Mouse (Mus musculus) gonadal fat pad, adult 2 months (tissue): Measurements from ENCODE around the gene Atg101. TPM values are rescaled to one million over a fixed set of nuclear protein-coding genes. Genes with fewer than 3 reads are reported as not detected.
"Not testable (repeated sequence)": the region's sequence is repeated elsewhere in the genome, so short reads cannot be mapped to it uniquely, and the experiment has no call there.

Experiments
- DNase-seq: peaks from one replicate; pipeline ENCODE4 v3.0.0-alpha.2; 2012; ENCODE audit warnings: low read depth
- polyA plus RNA-seq: library from polyadenylated mRNA; depleted of rRNA; stranded (reverse); fragments of >200 nt; gene quantifications from 2 replicates; pipeline ENCODE4 v1.2.3, GENCODE M21; 2012

Gene Atg101
- polyA plus RNA-seq, 1 experiment: 42.7 TPM

GRCm38 (mm10) chr15:101312006-101312405 is 27.9 kb downstream of the Atg101 start:
- no peak for DNase-seq

DNA sequence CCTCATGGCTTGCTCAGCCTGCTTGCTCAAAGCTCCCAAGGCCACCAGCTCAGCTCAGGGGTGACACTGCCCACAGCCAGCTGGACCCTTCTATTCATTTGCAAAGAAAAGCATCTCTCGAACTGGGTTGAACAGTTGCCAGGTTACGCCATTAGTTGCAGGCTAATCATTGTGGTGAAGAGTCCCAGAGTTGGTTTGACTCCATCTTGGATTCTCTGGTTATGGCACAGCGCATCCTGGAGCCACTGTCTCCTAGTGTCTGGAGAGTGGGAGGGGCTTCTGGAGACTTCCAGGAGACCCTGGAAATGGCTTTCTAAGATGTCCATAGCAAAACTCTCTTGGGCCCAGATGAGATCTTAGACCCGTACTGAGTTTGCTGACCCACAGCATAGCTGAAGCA is 31.3 kb downstream of the Atg101 start:
- no peak for DNase-seq

GRCm38 (mm10) chr15:101315832-101316231 is 31.8 kb downstream of the Atg101 start:
- no peak for DNase-seq

DNA sequence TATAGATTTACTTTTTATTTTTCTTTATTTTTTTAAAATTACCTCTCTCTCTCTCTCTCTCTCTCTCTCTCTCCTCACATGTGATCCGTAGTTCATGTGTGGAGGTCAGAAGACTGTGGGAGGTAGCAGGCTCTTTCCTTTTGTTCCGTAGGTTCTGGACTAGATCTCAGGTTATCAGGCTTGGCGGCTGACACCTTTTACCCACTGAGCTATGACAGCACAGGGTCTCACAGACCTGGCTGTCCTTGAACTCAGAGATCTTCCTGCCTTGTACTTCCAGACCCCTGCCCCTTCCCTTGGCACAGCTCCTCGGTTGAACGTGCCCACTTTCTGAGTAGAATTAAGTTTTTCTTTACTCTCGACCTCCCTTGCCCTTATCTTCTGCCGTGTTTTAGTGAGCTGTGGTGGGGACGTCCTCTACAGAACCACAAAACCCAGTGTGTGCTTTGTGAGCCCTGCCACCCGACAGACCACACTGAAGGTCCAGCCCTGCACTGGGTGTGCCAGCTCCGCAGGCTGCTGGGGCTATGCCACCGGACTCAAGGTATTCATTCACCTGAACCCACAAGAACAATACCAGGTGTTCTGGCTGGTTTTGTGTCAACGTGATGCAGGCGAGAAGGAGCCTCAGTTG is 32.3 kb downstream of the Atg101 start:
- DNase-seq: no peak

DNA sequence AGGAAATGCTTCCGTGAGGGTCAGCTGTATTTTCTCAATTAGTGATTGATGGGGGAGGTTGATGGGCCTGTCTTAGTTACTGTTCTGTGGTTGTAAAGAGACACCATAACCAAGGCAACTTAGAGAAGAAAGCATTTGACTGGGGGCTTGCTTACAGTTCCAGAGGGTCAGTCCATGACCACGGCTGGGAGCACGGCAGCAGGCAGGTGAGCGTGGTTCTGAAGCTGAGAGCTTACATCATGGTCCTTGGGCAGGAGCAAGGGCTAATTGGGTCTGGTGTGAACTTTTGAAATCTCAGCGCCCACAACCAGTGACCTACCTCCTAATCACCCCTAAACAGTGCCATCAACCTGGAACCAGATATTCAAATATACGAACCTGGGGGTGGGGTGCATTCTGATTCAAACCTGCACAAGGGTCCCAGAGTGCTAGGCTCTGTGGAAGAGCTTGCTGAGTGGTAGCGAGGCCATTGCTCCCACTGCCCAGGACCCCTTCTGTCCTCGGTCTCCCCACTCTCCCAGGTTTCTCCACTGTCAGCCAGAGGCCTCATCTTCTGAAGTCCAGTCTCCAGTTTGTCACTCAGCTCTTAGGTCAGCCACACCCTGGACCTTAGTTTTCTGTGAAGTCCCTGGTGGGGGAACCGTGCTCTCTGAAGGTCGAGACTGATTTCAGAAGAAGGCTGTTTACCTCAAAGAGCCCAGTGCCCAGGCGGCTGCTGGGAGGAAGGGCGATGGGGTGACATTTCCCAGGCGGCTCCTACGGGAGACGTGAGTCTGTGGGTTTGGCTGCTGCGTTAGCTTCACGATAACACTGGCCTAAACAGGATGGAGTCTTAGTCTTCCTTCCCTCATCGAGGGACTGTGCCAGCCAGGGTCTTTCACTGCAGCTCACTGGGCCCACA is 33.1 kb downstream of the Atg101 start:
- DNase-seq: no peak

DNA sequence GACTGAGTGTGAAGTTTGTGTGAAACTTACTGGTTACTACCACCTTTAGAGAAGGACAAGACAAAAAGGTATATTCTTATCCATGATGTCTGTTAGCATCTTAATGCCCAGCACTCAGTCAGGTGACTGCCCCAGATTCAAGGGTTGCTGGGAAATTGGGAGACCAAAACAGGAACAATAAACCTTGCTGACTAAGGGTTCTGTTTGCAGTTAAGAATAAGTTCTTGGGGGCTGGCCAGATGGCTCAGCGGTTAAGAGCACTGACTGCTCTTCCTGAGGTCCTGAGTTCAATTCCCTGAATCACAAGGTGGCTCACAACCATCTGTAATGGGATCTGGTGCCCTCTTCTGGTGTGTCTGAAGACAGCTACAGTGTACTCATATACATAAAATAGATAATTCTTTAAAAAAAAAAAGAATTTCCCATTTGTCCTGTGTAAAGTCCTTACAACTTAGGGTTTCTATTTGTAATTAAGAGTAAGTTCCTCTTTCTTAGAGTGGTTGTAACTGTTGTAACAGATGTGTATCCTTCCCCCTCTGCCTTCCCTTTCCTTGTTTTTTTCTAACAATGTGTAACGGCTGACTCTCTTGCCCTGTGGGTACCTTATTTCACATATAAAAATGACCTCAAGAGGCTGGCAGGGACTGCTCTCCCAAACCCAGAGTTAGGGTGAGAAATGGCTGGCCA is 33.9 kb downstream of the Atg101 start:
- no peak for DNase-seq

DNA sequence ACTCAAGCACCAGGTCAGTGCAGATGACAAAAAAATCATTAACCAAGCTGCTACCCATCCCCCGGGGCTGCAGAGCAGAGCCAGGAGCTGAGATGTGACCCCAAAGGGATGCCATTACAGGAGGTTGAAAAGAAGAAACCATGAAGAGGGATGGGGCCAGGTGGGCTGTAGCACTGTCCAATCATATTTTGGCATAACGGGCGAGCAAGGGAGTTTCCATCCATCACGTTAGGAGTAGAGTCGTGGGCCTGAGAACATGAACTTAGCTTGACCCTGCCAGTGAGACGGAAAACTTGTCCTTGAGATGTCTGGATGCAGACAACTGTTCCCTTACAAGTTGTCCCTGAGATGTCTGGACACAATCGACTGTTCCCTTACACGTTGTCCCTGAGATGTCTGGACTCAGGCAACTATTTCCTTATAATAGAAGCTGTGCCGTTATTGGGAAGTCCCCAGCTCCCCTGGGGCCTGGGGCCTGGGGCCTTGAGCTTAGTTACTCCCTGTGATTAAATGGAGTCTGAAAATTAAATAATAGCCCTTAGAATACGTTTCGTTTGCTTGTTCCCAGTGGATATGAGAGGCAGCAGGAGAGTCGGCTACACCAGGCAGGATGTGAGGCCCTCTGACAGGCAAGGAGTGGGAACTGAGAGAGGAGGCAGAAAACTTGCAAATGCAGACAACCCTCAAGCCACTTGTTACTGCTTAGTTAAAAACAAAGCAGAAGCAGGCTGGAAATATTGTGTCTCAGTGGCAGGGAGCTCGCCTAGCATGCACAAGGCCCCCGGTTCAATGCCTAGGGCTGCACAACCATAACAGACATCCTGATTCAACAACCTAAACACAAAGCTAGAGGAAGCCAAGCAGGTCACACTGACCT is 35.1 kb downstream of the Atg101 start:
- no peak for DNase-seq

DNA sequence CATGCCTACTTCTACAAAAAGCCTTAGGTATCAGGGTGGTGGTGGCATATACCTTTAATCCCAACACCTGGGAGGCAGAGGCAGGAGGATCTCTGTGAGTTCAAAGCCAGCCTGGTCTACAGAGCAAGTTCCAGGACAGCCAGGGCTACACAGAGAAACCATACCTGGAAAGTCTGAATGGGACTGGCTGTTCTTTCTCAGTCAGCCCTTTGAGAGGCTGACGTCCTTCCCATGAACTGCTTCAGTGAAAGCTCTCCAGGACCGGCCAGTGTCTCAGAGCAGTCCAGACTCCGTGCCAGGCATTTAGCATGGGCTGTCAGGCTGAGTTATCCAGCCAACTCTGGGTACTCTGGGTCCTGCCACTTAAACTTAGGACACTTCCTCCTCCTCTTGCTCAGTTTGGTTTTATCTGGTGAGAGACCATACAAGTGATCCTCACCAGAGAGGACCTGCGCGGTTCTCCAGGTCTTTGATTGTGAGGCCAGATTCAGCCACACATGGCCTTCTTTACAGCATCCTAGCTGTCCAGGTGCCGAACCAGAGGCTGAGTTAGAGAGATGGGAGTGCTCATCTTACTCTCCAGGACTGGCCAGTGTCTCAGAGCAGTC is 36.0 kb downstream of the Atg101 start:
- DNase-seq: no peak

- DNase-seq: no peak
Observed at GRCm38 (mm10) chr15:101320618-101321041, 36.6 kb downstream of the Atg101 start.

GRCm38 (mm10) chr15:101321126-101321525 is 37.1 kb downstream of the Atg101 start:
- no peak for DNase-seq

- no peak for DNase-seq
Observed at GRCm38 (mm10) chr15:101322106-101322505, 38.0 kb downstream of the Atg101 start.

- DNase-seq: no peak
Observed at GRCm38 (mm10) chr15:101322640-101323039, 38.6 kb downstream of the Atg101 start.

GRCm38 (mm10) chr15:101323511-101323910 is 39.4 kb downstream of the Atg101 start:
- DNase-seq: no peak

DNA sequence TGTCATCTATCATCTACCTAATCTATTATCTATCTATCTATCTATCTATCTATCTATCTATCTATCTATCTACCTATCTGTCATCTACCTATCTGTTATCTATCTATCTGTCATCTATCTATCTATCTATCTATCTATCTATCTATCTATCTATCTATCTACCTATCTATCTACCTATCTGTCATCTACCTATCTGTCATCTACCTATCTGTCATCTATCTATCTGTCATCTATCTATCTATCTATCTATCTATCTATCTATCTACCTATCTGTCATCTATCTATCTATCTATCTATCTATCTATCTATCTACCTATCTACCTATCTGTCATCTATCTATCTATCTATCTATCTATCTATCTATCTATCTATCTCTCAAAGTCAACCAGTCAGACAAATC is 40.3 kb downstream of the Atg101 start:
- not testable (repeated sequence) for DNase-seq

DNA sequence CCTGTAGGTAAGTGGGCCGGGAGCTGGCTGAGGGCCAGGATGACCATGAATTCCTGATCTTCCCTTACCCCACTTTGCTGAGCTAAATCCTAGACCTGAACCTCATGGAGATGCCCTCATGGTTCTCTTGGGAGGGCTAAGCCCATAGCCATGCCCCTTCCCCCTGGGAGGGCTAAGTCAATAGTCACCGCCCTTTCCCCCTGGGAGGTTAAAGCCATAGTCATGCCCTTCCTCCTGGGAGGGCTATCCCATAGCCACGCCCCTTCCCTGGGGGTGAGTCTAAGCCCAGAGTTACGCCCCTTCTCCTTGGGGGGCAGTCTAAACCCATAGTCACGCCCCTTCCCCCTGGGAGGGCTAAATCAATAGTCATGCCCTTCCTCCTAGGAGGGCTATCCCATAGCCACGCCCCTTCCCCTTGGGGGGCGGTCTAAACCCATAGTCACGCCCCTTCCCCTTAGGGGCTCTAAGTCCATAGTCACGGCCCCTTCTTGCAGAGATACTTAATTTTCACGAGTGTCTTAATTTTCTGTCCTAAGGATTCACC is 42.0 kb downstream of the Atg101 start:
- DNase-seq: no peak

- no peak for DNase-seq
Observed at GRCm38 (mm10) chr15:101327282-101327681, 43.2 kb downstream of the Atg101 start.

- no peak for DNase-seq
Observed at GRCm38 (mm10) chr15:101328876-101329563, 44.9 kb downstream of the Atg101 start.

GRCm38 (mm10) chr15:101329564-101329892 is 45.5 kb downstream of the Atg101 start:
- no peak for DNase-seq

- no peak for DNase-seq
Observed at GRCm38 (mm10) chr15:101331090-101331489, 47.0 kb downstream of the Atg101 start.

- peak; percentile 50 for DNase-seq
Observed at GRCm38 (mm10) chr15:101332370-101332769, 48.3 kb downstream of the Atg101 start.
